Mouse (Mus musculus): ENCODE measurements around the gene Wipi1.
"Not testable (repeated sequence)": the region's sequence is repeated elsewhere in the genome, so short reads cannot be mapped to it uniquely, and the experiment has no call there.

The Wipi1 gene

DNA sequence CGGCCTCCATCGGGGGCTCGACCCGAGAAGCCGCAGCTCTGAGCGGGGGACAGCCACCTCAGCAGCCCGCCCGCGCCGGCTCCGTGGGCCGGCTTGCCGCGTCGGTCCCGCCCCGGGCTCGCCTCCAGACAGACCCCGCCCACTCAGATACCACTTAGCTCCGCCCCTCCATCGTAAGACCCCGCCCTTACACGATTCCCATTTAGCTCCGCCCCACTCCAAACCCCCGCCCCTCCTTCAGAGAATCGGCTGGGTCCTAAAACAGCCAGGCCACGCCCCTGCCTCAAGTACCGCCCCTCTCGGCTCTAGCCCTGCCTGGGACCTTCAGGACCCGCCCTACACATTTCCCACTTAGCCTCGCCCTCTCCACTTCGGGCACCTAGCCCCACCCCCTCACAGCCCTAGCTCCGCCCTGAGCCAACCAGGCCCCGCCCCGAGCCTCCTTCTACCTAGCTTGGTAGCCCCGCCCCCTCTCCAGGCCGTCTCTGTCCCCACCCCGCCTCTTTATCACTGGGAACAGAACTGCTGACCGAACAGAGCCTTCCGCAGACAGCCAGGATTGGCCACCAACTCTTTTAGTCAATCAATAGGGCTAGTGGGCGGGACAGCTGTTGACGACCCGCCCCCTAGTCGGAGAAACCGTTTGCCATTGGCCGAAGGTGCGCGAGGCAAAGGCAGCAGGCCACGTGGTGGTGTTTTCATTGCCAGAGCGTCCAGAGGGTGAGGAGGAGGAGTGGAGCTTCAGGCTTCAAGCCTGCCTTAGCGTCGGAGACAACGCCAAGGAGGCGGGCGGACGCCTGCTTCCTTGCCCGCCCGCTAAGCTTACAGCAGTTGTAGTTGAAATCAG, at the start of gene Wipi1:
Gene Wipi1 (minus strand): TSS at position 665 of the 847 bp plus-strand sequence.
- DNase-seq (ENCODE audit: low read depth in 1 of 2, low spot score in 2 of 2) = peak; percentile 96 to 98

DNA sequence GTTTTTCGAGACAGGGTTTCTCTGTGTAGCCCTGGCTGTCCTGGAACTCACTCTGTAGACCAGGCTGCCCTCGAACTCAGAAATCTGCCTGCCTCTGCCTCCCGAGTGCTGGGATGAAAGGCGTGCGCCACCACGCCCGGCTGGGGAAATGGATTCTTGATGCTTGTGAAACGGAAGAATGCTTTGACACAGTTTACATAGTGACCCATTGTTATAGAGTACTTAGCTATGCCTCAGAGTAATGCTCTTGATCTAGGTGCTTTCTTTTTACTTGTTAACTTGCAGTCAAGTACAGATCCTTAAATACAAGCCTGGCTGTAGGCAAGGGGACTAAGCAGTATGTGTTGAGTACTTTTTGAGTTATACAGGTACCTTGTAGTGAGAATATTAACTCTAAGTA, 48.8 kb upstream of the Wipi1 start:
- not testable (repeated sequence) for DNase-seq (ENCODE audit: low read depth in 1 of 2, low spot score in 2 of 2)

DNA sequence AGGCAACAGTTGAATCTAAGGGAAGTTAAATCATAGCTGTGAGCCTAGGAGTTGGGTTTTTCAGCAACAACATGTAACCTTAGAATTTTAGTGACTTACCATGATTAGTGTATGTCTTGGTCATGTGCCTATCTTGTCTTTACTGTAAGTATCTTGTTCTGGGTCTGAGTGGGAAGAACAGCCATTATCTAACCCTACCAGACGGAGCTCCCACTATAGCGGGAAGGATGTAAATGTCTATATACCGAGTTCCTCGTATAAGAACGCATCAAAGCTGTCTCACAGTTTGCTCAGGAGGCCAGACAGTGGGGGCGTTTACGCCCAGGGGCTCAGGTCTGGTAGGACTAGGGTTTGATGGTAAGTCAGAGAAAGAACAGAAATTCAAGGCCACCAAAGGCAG, 44.5 kb upstream of the Wipi1 start:
- DNase-seq (ENCODE audit: low read depth in 1 of 2, low spot score in 2 of 2) = no peak

DNA sequence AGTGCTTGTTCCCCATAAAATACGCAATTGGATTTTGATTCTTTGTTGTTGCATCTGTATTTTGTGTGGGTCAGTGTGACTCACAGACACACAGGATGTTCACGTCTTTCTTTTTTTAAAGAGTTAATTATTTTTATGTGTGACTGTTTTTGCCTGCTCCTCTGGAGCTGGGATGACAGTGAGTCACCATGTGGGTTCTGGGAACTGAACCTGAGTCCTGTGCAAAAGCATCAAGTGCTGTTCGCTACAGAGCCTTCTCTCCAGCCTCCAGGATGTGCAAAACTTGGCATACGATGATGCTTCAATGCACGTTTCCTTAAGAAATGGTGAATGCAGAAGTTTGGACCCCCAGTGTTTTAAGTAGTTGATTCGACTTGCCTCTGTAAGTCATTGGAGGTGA, 42.8 kb upstream of the Wipi1 start:
- no peak for DNase-seq (ENCODE audit: low read depth in 1 of 2, low spot score in 2 of 2)

DNA sequence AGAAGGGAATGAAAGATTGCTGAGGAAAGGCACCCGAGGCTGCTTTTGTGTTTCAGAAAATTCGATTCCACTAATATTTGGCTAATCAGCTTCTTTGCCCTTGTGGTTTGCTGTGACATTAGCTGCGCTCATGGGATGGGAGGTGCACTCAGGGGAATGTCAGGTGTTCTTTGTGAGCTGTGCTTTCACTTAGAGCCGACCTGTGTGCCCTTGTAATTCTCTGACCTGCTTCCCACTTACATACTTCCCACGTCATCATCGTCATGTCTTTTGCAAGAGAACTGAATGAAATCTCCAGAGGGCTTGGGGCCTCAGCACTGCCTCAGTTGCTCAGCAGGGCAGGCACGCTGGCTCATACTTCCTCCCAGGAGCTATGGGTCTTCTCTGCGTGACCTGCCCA, 41.4 kb upstream of the Wipi1 start:
- no peak for DNase-seq (ENCODE audit: low read depth in 1 of 2, low spot score in 2 of 2)

DNA sequence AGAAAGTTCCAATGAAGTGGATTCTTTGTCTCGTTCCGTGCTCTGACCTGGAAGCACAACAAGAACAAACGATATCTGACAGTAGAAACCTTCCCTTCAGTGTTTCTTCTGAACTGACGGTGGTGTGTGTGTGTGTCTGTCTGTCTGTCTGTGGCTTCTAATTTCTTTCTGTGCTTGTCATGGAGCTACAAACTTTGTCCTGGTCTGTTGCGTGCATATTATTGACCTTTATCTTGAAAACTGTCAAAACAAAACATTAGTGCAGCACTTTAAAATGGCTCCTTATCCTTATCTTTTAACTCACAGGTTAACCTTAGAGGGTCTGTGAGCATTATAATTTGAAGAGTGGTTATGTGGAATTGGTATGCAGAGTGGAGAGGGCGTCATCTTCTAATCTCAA, 40.7 kb upstream of the Wipi1 start:
- DNase-seq (ENCODE audit: low read depth in 1 of 2, low spot score in 2 of 2) = no peak

DNA sequence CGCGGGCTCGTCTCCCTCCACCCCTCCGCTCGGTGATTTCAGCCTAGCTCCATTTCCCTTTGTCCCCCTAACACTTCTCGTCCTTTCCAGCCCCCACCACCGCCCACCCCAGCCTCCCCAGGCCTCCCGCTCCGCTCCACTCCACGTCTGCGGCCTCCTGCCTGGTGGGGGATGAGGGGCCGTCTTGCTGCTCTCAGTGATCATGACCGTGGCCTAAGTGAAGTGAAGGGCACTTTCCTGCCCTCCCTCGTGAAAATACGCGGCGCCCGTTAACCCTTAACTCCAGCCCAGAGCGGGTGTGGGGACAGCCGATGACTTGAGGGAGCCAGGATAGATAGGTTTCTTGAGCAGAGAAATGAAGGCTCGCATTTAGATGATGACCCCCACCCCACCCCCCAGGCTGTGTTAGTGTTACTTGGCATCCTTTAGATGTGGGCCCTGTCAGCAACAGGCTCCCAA, 39.8 kb upstream of the Wipi1 start:
- no peak for DNase-seq (ENCODE audit: low read depth in 1 of 2, low spot score in 2 of 2)

DNA sequence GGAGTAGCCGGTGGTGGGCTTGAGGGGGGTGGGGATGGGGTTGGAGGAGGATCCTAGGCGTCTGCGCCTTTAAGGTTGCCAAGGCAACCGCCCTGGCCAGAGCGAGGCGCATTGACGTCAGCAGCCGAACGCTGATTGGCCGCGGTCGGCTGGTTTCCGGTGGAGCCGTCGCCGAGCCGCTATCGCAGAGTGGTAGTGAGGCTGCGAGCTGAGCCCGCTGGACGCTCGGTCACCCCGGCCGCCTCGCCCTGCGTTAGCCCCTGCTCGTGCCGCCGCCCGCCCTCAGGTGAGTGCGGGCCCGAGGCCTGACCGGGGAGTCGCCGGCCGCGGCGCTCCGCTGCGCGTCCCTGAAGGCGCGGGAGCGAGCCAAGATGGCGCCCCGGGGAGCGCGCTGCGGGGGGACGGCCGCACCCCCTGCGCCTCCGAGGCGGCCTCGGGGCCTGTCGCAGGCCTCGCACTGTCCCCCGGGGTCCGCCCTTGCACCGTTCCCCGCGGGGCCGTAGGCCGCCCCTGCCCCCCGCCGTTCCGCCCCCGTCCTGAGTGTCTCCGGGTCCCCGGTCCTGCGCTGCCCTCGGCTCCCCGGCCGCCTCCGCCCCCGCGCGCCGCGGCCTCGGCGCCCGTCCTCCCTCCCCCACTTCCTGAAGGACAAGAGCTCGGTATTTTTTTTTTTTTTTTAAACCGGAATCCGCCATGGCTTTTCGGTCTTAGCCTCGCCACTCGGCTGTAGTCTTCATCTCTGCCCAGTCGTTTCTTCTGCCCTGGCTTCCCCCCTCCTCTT, 39.2 kb upstream of the Wipi1 start:
- DNase-seq (ENCODE audit: low read depth in 1 of 2, low spot score in 2 of 2) = peak; percentile 64 to 82

DNA sequence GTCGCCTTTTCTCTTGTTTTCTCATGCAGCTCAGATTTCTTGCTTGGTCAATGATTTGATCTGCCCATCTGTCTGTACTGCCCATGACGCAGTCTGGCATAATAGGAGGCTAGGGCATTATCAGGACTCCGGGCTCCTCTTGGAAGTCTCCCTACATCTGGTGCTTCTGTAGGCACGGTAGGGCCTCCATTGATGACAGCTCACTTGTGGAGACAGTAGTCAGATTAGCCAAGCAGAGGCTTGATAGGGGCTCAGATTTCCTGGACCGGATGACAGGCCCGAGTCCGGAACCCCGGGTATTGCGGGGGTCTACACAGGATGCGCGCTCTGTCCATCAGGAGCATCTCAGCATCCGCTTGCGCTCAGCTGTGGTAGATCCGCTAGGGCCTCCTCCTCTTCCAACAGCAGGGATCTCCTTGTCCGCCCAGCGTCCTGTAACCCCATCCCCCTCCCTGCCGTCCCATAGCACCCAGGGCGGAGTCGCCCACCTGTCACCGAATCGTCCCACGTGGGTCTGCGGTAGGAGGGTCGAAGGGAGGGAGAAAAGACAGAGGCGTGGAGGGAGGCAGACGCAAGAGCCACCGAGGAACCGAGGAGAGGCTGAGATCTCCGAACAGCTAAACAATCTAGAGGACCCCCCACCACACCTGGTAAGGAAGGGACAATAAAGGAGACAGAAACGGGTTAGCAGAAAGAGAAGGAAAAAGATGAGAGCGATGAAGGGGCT, 38.4 kb upstream of the Wipi1 start:
- DNase-seq (ENCODE audit: low read depth in 1 of 2, low spot score in 2 of 2) = peak in 1 of 2 experiments; percentile 31

DNA sequence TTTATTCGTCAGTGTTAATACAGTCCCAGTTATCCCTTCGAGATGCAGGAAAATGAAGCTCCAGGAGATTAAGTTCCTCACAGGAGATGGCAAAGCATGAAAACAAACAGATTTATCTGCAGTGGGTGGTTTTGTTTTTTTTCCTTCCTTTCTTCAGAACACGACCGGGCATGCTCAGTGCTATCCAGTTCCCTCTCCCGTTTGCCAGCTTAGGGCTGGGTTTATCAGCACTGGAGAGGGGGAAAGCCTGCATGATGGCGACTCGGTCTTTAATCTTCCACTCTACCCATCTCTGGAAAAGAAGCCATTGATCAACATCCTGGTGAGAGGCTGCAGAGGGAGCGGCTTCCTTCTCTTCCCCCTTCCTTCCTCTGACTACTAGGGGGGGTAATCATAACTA, 37.4 kb upstream of the Wipi1 start, which contains the start of gene Prkar1a:
Gene Prkar1a (plus strand): TSS at position 200 of the 400 bp plus-strand sequence.
- DNase-seq (ENCODE audit: low read depth in 1 of 2, low spot score in 2 of 2) = no peak

DNA sequence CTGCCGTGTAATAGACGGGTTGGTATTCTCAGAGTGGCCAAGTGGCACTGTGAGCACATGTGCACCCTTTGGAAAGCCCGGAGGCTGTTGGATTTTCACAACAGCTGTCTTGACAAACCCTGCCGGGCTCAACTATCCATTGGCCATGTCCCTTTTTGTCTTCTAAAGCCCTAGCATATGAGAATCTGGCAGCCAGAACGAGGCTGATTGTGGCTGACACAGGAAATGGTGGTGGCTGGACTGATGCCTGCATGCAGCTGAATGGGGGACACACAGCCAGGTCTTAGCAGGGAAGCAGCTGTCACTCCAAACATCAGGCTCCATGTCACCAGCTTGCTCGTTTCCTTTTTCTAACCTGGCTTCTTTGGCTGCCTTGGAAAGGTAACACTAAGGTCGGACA, 36.7 kb upstream of the Wipi1 start:
- no peak for DNase-seq (ENCODE audit: low read depth in 1 of 2, low spot score in 2 of 2)

DNA sequence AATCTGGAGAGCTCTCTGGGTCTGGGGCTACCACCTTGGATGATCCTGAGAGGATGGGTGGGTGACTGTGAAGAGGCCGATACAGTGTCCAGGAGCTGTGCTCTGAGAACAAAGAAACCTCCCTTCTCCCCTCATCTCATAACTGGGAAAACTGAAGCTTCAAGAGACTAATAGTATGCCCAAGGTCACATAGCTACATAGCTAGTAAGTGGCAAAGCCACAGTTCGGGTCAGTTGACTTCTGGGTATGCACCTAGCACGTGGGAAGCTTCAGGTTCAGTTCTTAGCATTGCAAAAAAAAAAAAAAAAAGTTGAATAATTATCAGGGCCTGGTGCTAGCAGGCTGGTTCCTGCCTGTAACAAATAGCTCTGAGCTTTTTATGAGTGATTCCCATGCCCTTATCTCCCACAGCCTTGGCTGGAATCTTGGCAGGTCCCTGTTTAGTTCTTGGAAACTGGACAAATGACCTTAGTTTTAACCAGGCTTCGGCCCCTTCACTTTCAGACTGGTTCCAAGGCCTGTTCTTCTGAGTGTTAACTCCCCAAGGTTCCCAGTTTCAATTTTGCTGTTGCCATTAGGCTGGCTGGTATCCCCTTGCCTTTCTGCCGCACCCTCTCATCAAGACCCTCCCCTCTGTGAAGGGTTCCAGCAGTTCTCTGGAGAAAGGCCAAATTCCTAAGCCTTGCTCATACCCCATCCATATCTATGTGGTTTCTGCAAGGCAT, 29.9 kb upstream of the Wipi1 start:
- no peak for DNase-seq (ENCODE audit: low read depth in 1 of 2, low spot score in 2 of 2)

DNA sequence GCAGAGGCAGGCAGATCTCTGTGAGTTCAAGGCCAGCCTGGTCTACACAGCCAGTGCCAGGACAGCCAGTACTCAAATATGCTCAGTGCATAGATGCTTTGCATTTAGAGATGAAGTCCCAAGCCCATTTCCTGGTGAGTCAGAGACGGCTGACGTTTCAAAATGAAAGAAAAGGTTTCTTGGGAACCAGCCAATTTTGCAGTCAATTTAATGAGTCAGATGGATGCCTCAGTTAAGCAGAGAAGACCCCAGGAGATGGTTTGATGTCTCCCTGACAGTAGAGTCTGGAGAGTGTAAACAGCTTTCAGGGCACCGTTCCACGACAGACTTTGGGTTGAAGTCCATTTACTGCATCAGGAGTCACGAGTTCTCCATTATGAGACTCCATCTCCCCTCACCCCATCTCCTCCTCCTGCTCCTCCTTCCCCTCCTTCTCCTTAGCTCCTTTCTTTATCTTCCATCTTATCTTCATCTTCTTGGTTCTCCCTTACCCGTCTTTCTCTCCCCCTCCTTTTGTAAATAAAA, 24.2 kb upstream of the Wipi1 start:
- no peak for DNase-seq (ENCODE audit: low read depth in 1 of 2, low spot score in 2 of 2)

DNA sequence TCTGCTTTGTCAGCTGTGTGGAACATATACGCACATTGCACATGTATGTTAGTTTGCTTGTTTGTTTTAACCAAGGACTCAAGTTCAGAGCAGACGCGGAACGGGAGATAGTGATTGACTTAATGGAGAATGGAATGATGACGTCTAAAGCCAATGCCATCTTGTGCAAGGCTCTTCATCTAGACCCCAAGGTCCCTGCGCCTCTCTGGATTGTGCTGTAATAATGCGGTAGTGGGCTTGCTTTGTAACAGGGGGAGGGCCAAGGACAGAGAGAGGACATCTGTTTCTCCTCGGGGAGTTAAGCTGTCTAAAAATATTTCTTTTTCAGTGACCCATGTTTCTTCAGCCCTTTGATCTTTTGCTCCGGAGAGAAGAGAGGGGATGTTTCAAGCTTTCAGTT, 23.2 kb upstream of the Wipi1 start:
- no peak for DNase-seq (ENCODE audit: low read depth in 1 of 2, low spot score in 2 of 2)

DNA sequence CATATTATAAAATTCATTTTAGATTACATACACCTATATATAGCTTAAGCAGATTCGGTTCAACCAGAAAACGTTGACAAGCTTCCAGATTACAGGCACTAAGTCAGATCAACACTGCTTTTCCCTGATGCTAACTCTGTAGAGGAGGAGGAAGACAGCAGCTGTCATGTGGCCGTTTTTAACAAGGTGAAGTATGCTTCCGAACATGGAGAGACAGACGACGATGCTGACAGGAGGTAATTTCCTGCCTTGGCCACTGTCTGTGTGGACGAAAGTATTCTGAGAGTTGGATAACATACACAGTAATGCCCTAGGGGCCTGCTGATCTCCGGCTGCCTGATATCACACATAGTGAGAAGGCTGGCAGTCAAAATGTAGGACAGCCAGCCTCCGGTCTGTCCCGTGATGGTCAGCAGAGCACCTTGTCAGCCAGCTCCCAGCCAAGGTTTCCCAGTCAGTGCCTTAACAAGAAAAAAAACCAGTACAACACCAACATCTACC, 17.3 kb upstream of the Wipi1 start:
- DNase-seq (ENCODE audit: low read depth in 1 of 2, low spot score in 2 of 2) = no peak

DNA sequence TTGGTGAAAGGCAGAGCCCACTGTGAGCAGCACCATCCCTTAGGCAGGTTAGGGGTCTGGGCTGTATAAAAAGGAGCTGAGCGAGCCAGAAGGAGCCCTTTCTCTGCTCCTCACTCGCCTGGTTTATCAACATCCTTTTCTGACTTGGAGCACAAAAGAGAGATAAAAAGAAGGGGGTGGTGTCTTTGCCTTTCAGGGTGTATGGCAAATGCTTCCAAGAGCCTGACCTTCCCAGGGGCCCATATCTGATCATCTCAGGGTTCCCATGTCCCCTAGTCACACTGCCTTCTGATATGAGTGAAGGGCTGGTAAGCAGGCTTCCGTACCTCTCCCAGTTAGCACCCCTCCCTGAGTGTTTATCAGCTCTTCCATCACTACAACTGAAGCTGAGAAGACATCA, 16.3 kb upstream of the Wipi1 start:
- no peak for DNase-seq (ENCODE audit: low read depth in 1 of 2, low spot score in 2 of 2)

DNA sequence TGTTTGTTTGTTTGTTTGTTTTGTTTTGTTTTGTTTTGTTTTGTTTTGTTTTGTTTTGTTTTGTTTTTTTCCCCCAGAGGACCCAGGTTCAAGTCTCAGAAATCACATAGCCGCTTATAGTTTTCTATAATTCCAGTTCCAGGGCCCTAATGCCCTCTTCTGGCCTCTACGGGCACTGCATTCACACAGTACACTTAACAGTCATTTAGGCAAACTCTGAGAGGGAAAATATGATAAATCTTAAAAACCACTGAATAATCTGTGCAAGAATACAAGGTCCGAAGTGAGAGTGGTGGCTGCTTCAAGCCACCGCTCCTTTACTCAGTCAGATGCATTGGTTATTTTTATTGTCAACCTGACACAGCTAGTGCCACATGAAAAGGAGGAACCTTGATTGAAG, 15.9 kb upstream of the Wipi1 start:
- no peak for DNase-seq (ENCODE audit: low read depth in 1 of 2, low spot score in 2 of 2)

DNA sequence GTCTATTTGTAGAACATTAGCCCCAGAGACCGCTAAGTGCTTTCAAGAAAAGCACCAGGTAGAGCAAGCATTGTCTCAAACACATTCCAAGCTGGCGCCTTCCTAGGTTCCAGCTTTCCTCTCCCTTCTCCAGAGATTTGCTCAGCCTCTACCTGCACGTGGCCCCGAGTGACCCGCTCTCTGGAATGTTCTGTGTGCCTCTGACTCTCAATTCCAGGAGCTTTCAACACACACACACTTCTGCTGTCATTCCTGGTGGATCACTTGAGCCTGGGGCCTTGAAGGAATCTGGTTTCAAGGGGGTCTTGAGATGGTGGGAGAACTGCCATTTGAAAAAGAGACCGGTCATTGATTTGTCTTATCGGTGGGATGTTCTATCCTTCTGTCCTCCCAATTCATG, 11.5 kb upstream of the Wipi1 start:
- no peak for DNase-seq (ENCODE audit: low read depth in 1 of 2, low spot score in 2 of 2)

DNA sequence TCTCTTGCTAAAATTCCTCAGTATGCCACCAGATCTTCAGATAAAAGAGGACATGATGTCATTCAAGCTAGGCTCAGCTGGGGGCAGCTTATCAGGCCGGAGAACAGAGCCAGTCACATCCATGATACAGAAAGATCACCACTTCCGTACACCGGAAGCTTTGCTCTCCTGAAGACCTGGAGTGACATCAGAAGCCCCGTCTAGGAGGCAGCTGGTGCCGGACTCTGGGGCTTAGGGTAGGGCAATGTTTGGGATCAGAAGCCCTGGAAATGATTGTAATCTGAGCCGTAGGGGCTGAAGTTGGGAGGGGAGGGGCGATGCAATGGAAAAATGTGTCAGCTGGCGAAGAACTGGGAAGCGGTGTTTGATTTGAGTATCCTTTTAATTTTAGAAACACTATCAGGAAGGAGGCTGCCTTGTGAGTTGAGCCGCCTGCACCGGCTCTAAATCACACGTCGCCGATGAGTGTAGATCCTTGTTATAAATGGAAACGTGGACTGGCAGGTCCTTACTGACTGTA, 10.8 kb upstream of the Wipi1 start:
- no peak for DNase-seq (ENCODE audit: low read depth in 1 of 2, low spot score in 2 of 2)

DNA sequence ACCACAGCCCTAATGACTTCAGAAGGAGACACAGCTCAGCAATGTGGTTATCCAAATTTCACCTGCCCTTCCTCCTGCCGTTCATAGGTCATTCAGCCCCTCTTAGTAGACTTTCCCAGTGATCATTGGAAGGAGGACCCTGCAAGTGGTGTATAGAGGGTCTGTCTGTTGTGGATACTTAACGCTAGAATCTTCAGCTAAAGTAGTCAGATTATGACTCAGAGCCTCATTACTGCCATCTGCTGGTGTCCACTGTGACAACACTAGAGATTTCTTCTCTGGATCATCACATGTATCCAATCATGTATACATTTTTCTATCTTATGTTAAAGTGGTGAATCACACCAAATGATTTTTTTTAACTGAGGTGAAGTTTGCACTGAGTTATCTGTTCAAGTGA, 9.4 kb upstream of the Wipi1 start:
- no peak for DNase-seq (ENCODE audit: low read depth in 1 of 2, low spot score in 2 of 2)
